Mouse (Mus musculus) embryonic facial prominence, embryonic 14.5 days (tissue): ENCODE results near the gene Sf3b3. TPM values are rescaled to one million over a fixed set of nuclear protein-coding genes. Genes with fewer than 3 reads are reported as not detected.

Experiments
- ATAC-seq: fragments of 200-750 bp; cut with Nextera tagmentation; 2 replicates; pipeline ENCODE4 v1.8.0; 2017; ENCODE audit warnings: low read depth, moderate number of reproducible peaks, moderate TSS enrichment
- DNase-seq: peaks from one replicate; pipeline ENCODE4 v3.0.0-alpha.2; 2015; ENCODE audit warnings: low spot score
- H3K27ac ChIP-seq: fragments of 300-500 bp; sonication (generic); replicated peaks from 2 replicates; pipeline ENCODE4 v1.5.1; 2014; ENCODE audit warnings: low read depth, mild to moderate bottlenecking, low read length, moderate library complexity
- H3K27me3 ChIP-seq: fragments of 300-500 bp; sonication (generic); replicated peaks from 2 replicates; pipeline ENCODE4 v1.6.1; 2014; ENCODE audit warnings: low read length; ENCODE audit not compliant: control insufficient read depth, insufficient read depth
- H3K36me3 ChIP-seq: fragments of 300-500 bp; sonication (generic); 2 replicates; pipeline ENCODE4 v1.6.1; 2014; ENCODE audit warnings: low read length, mixed read lengths; ENCODE audit not compliant: control insufficient read depth, insufficient read depth
- H3K4me1 ChIP-seq: fragments of 300-500 bp; sonication (generic); 2 replicates; pipeline ENCODE4 v1.6.1; 2014; ENCODE audit warnings: antibody characterized with exemption, low read length; ENCODE audit not compliant: control insufficient read depth, insufficient read depth
- H3K4me2 ChIP-seq: fragments of 300-500 bp; sonication (generic); 2 replicates; pipeline ENCODE4 v1.6.1; 2014; ENCODE audit warnings: low read depth, mild to moderate bottlenecking, low read length, moderate library complexity, mixed read lengths
- H3K4me3 ChIP-seq: fragments of 300-500 bp; sonication (generic); 2 replicates; pipeline ENCODE4 v1.5.1; 2014; ENCODE audit warnings: low read depth, mild to moderate bottlenecking, low read length
- H3K9ac ChIP-seq: fragments of 300-500 bp; sonication (generic); 2 replicates; pipeline ENCODE4 v1.6.1; 2014; ENCODE audit warnings: low read depth, mild to moderate bottlenecking, low read length, moderate library complexity, mixed read lengths
- H3K9me3 ChIP-seq: fragments of 300-500 bp; sonication (generic); 2 replicates; pipeline ENCODE4 v1.6.1; 2016; ENCODE audit warnings: low read length; ENCODE audit not compliant: control insufficient read depth
- WGBS: fragments of 180-500 bp; shearing (Covaris S2); extraction: QIAGEN DNeasy Blood & Tissue Kit; methylation state at CpG from one replicate; pipeline ENCODE4 v1.1.7; 2014; 5-methylcytosine and 5-hydroxymethylcytosine counted together
- polyA plus RNA-seq: library from polyadenylated mRNA; unstranded; fragments of >200 nt; fragmentation: Nextera tagmentation; extraction: Ambion mirVana; gene quantifications from 2 replicates; pipeline ENCODE4 v1.2.1, GENCODE M21; 2014

Gene Sf3b3
- polyA plus RNA-seq, 1 experiment from 2014 or later = 127 TPM

DNA sequence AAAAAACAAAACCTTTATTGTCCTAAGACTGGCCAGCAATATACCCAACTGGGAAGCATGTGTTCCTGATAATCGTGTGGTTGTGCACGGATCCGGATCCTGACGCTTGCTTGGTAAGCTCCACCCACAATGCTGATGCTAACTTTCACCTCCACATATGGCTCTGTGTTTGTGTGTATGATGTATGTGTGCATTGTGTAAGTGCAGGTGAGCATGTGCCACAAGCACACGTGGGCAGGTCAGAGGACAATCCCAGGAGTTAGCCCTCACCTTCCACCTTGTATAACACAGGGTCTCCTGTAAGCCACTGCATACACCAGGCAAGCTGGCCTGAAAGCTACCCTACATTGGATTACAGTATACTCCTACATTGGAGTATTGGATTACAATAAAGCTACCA is 3.4 kb downstream of the Sf3b3 start:
- H3K27ac ChIP-seq = no peak overlapping the region
- no peak overlapping the region for H3K9ac ChIP-seq
- H3K4me3 ChIP-seq = no peak overlapping the region
- no peak for ATAC-seq
- H3K4me1 ChIP-seq = peaks cover 16% of the 10 kb centered on the region
- 67% methylated on average over 5 of the region's 5 CpGs for WGBS
- no peak for DNase-seq
- H3K36me3 ChIP-seq = peaks cover 63% of the 10 kb centered on the region
- no peaks in the 10 kb centered on the region for H3K9me3 ChIP-seq
- H3K4me2 ChIP-seq = no peak overlapping the region
- H3K27me3 ChIP-seq = no peaks in the 10 kb centered on the region

- Histone ChIP-seq H3K4me1 (peaks cover 9% of the 10 kb centered on the region), H3K4me3 (no peak overlapping the region), H3K27ac (no peak overlapping the region), H3K9me3 (no peaks in the 10 kb centered on the region), H3K36me3 (peaks cover 74% of the 10 kb centered on the region), H3K27me3 (no peaks in the 10 kb centered on the region), H3K4me2 (no peak overlapping the region), H3K9ac (no peak overlapping the region)
- ATAC-seq (no peak), DNase-seq (no peak)
- WGBS = 92% methylated on average over 3 of the region's 3 CpGs
Measured at GRCm38 (mm10) chr8:110842012-110842574, 4.5 kb downstream of the Sf3b3 start.

DNA sequence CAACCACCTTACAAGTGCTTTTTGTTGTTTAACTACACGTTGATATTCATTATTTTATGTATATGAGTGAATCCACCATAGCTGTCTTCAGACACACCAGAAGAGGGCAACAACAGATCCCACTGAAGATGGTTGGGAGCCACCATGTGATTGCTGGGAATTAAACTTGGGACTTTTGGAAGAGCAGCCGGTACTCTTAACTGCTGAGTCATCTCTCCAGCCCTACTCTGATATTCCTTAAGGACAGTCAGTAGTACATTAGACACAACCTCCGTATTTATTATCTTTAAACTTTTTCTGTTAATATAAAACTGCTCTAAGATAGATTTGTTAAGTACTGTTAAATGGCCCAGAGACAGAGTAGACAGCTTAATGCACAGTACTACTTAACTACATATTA is 14.6 kb downstream of the Sf3b3 start:
- DNase-seq (no peak), ATAC-seq (no peak)
- H3K4me2 ChIP-seq = no peak overlapping the region
- no peaks in the 10 kb centered on the region for H3K4me1 ChIP-seq
- 87% methylated on average over 3 of the region's 3 CpGs for WGBS
- H3K9me3 ChIP-seq = no peaks in the 10 kb centered on the region
- no peak overlapping the region for H3K9ac ChIP-seq
- no peaks in the 10 kb centered on the region for H3K27me3 ChIP-seq
- H3K27ac ChIP-seq = no peak overlapping the region
- H3K36me3 ChIP-seq = peaks cover 97% of the 10 kb centered on the region
- H3K4me3 ChIP-seq = no peak overlapping the region

- no peak overlapping the region for H3K27ac ChIP-seq
- H3K9ac ChIP-seq = no peak overlapping the region
- H3K9me3 ChIP-seq = no peaks in the 10 kb centered on the region
- DNase-seq (no peak), ATAC-seq (no peak)
- WGBS = 81% methylated on average over 3 of the region's 3 CpGs
- no peak overlapping the region for H3K4me3 ChIP-seq
- H3K4me2 ChIP-seq = no peak overlapping the region
- H3K4me1 ChIP-seq = no peaks in the 10 kb centered on the region
- no peaks in the 10 kb centered on the region for H3K27me3 ChIP-seq
- H3K36me3 ChIP-seq = peaks cover 97% of the 10 kb centered on the region
Measured at GRCm38 (mm10) chr8:110828511-110828910, 18.1 kb downstream of the Sf3b3 start.

GRCm38 (mm10) chr8:110824861-110825260 is 21.7 kb downstream of the Sf3b3 start:
- Histone ChIP-seq H3K36me3 (peaks cover 100% of the 10 kb centered on the region), H3K27me3 (no peaks in the 10 kb centered on the region), H3K4me3 (no peak overlapping the region), H3K9ac (no peak overlapping the region), H3K4me2 (no peak overlapping the region), H3K9me3 (no peaks in the 10 kb centered on the region), H3K4me1 (no peaks in the 10 kb centered on the region), H3K27ac (no peak overlapping the region)
- ATAC-seq = no peak
- no peak for DNase-seq
- WGBS = 86% methylated on average over 1 of the region's 1 CpGs

DNA sequence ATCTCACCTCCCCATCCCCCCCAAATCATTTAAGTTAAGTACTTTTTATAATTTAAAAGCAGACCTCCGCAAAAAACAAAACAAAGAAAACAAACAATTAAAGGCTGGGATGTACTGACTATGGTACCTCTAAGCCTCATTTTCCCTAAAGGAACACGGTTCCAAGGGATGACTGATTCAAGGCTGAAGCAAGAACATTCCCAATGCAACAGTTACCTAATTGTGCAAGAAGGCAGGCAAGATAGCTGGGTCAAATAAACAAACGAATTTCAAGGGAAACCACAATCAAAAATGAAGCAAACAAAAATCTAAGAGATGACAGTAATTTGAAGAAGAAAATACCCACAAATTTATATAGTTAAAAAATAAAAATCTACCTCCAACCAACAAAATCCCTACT is 24.6 kb downstream of the Sf3b3 start:
- no peak for DNase-seq
- Histone ChIP-seq H3K9me3 (no peaks in the 10 kb centered on the region), H3K4me2 (no peak overlapping the region), H3K27ac (no peak overlapping the region), H3K4me1 (no peaks in the 10 kb centered on the region), H3K27me3 (no peaks in the 10 kb centered on the region), H3K36me3 (peaks cover 100% of the 10 kb centered on the region), H3K4me3 (no peak overlapping the region), H3K9ac (no peak overlapping the region)
- 80% methylated on average over 3 of the region's 3 CpGs for WGBS
- no peak for ATAC-seq

- 93% methylated on average over 2 of the region's 2 CpGs for WGBS
Measured at GRCm38 (mm10) chr8:110820257-110820656, 26.3 kb downstream of the Sf3b3 start.

DNA sequence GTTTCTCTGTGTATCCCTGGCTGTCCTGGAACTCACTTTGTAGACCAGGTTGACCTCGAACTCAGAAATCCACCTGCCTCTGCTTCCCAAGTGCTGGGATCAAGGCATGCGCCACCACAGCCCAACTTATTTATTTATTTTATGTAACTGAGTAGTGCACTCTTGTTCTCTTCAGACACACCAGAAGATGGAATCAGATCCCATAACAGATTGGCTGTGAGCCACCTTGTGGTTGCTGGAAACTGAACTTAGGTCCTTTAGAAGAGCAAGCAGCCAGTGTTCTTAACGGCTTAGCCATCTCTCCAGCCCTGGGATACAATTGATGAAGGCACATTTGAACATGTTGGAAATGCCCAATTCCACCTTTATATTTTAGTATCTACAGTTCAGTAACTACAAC is 28.0 kb downstream of the Sf3b3 start:
- Histone ChIP-seq H3K4me3 (no peak overlapping the region), H3K9ac (no peak overlapping the region), H3K27ac (no peak overlapping the region), H3K4me1 (no peaks in the 10 kb centered on the region), H3K4me2 (no peak overlapping the region), H3K9me3 (no peaks in the 10 kb centered on the region), H3K27me3 (no peaks in the 10 kb centered on the region), H3K36me3 (peaks cover 100% of the 10 kb centered on the region)
- ATAC-seq (no peak), DNase-seq (peak; percentile 44)
- 68% methylated on average over 3 of the region's 3 CpGs for WGBS

More at GRCm38 (mm10) chr8:110820257-110820656, 26.3 kb downstream of the Sf3b3 start:
- no peak for ATAC-seq
- no peaks in the 10 kb centered on the region for H3K9me3 ChIP-seq
- no peaks in the 10 kb centered on the region for H3K27me3 ChIP-seq
- H3K4me2 ChIP-seq = no peak overlapping the region
- no peak overlapping the region for H3K27ac ChIP-seq
- no peak overlapping the region for H3K9ac ChIP-seq
- peaks cover 100% of the 10 kb centered on the region for H3K36me3 ChIP-seq
- no peak overlapping the region for H3K4me3 ChIP-seq
- no peak for DNase-seq
- H3K4me1 ChIP-seq = no peaks in the 10 kb centered on the region

- Histone ChIP-seq H3K9me3 (no peaks in the 10 kb centered on the region), H3K4me3 (no peak overlapping the region), H3K27me3 (no peaks in the 10 kb centered on the region), H3K4me1 (no peaks in the 10 kb centered on the region), H3K27ac (no peak overlapping the region), H3K4me2 (no peak overlapping the region), H3K36me3 (peaks cover 100% of the 10 kb centered on the region), H3K9ac (no peak overlapping the region)
- no peak for ATAC-seq
- no peak for DNase-seq
- WGBS = 86% methylated on average over 1 of the region's 1 CpGs
Measured at GRCm38 (mm10) chr8:110816990-110817389, 29.6 kb downstream of the Sf3b3 start.
